Mouse (Mus musculus) brain, embryonic 18.5 days (tissue): ENCODE results near the gene Slc24a1.
A peak's percentile ranks its signal among the peaks of the same experiment; 100 is the strongest.

ENCODE experiments used
- DNase-seq: peaks from one replicate; pipeline ENCODE4 v3.0.0-alpha.2; 2012; ENCODE audit warnings: low read depth, low spot score

Gene Slc24a1

DNA sequence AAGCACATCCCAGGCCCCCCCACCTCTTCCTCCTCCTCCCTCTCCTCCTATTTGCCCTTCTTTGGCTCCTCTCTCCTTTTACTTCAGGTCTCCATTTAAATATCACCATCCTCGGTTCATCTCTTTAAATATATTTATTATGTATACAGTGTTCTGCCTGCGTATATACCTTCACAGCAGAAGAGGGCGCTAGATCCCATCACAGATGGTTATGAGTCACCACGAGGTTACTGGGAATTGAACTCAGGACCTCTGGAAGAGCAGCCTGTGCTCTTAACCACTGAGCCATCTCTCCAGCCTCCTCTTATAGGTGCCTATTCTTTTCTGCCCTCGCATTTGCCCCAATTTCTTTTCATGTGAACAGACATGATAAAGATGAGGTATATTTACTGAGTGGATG lies 13.9 kb downstream of the Slc24a1 start:
- DNase-seq = no peak

GRCm38 (mm10) chr9:64936508-64936907 lies 14.9 kb downstream of the Slc24a1 start:
- no peak for DNase-seq

- no peak for DNase-seq
These were observed 17.2 kb downstream of the Slc24a1 start for GRCm38 (mm10) chr9:64934015-64934754.

DNA sequence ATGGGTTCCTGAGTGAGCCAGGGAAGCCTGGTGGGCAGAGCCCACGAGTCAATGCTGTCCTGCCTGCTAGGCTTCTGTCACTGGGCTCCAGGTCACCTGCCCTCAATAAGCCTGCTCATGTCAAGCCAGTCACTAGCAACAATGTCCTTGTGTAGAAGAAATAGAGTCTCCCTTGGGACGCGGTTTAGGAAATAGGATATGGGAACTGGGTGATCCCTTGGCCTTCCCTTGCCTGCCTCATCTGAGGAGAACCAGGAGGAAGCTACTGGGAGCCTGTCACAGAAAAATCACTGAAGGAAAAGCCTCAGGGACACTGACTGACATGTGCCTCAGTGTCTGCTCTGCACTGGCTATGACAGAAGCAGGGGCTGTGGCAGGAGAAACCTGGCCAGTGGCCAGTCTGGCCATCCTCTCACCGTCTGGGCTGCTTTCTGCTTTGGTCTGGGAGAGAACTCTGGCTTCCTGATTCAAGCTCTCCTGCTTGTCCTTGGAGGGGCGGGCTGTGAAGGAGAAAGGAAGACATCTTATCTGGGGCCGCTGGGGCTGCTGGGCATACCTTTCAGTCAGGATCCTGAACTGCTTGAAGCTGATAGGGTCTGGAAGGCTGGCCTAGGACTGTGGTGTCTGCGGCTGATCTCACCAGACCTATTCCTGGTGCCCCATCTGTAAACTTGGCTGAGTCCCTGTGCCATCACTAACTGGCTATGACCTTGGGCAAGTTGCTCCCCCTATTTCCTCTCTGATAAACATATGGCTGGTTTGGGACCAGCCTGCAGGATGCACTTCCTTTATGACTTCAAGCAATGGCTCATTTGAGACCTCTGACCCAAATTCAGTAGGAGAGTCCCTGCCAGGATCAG lies 19.4 kb downstream of the Slc24a1 start:
- no peak for DNase-seq

GRCm38 (mm10) chr9:64930256-64930655 lies 21.2 kb downstream of the Slc24a1 start:
- DNase-seq = no peak

GRCm38 (mm10) chr9:64926201-64926991 lies 25.0 kb downstream of the Slc24a1 start:
- DNase-seq = no peak

DNA sequence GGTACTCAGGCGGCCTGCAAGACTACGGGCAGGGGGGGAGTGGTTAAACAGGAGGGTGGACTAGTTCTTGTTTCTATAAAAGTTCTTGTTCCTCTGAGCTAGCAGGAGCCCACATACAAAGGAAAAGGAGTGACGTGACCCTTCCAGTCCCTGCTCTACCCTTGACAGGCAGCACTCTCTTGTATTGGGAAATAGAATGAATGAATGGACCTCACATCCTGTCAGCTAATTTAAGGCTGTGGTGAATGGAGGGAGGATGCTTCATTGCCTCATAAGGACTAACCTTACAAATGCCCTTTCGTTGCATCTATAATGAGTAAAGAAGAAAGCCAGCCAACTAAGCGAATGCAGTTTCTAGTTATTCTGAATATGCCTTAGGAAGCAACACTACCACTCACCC lies 25.6 kb downstream of the Slc24a1 start:
- no peak for DNase-seq

DNA sequence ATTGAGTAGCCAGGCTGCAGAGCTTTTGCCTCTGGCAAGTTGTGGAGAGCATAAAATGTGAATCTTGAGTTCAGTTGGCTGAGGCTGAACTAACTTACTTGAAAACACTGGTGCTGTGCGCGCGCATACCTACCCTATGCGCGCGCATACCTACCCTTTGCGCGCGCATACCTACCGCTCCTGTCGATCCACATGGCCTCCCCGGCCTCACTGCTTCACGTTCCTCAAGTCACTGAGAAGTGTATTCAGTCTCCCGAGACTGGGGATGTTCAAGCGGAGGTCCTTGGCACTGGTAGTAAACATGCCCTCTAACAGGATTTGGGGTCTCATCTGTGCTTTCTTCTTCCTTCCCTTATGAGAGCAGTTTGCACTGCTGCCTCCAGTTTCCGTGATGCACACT lies 32.8 kb downstream of the Slc24a1 start:
- no peak for DNase-seq

- DNase-seq = no peak
These were observed 36.8 kb downstream of the Slc24a1 start for GRCm38 (mm10) chr9:64914629-64915028.

DNA sequence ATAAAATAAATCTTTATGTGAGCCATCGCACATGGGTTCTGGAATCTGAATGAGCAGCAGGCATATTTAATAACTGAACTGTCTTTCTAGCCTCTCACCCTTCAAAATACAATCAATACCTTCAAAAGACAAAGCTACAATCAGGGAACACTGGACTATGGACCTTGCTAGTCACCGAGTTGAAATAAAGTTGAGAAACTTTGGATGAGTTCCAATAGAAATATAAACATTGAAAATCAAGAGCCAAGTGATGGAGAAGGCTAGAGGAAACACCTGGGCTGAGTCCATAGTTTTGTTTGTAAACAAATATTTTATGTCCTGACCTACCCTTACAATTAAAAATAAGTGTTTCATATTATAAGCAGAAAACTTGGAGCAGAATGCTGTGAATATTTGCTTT lies 37.4 kb downstream of the Slc24a1 start:
- DNase-seq = no peak

GRCm38 (mm10) chr9:64913406-64913805 lies 38.0 kb downstream of the Slc24a1 start:
- DNase-seq = no peak

DNA sequence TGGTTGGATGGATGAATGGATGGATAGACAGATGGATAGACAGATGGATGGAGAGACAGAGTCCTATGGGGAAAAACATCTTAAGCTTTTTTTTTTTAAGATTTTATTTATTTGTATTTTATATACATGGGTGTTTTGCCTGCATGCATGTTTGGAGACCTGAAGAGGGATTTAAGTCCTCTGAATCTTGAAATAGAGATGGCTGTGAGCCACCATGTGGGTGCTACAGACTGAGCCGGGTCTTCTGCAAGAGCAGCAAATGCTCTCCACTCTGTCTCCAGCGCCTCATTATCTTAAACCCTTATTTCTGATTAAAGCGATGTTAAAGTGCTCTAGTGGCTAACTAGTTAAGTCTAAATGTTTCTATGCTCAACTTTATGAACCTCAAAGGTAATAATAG lies 44.0 kb downstream of the Slc24a1 start:
- no peak for DNase-seq

DNA sequence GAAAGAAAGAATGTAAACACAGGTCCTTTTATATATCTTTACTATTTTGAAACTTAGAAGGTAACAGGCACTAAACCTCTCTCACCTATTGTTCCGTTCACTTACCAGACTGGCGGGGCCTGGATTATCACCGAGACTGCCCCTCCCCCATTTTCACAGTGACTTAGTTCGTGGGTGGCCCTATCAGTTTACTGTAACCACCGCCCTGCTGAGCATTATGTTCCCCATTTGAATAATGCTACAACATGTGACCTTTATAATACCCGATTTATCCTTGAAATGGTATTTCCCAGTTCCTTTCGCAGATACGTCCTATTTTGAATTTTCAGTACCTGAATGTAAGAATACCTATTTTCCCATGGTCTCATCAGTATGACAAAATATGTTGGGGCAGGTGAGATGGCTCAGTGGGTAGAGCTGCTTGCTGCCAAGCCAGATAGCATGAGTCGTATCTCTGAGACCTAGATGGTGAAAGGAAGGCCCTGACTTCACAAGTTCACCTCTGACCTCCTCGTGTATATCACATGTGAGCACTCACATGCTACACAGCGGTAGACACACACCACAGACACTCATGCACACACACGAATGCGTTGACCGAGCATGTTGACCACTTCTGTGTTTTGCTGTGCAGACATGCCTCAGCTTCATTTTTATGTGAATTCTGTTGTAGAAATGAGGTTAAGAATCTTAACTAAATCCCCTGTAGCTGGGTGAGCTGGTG lies 46.3 kb downstream of the Slc24a1 start:
- no peak for DNase-seq

DNA sequence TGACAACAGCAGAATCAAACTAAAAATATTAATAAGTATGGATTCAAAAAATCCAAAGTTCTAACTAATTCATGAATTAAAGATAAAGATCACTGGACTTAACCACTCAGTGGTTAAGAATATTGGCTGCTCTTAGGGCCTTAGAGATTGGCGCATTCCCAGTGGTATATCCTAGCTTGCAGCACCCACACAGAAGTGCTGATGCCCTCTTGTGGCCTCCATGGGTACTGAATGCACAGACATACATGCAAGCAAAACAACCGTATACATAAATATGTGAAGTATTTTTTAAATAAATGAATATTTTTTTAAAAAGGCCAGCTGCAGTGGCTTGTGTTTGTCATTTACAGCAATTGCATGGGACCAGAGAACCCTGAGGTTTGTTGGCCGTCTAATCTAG lies 48.0 kb downstream of the Slc24a1 start:
- DNase-seq = peak; percentile 60

DNA sequence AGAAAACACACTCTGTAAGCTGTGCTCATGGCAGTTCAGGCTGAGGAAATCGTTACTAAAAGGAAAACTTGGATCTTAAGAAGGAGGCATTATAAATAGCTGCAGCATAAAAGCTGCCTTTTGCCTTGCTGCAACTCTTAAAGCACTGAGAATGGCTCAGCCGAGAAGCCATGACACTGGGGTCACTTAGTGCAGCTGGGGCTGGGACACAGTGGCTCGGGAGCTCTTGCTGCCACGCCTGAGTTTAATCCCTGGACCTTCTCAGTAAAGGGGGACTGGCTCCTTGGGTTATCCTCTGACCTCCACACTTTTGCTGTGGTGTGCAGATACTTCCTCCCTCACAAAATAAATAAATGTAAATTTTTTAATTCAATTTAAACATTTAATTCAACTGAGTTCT lies 48.5 kb downstream of the Slc24a1 start:
- DNase-seq = no peak

GRCm38 (mm10) chr9:64896605-64897004 lies 54.8 kb downstream of the Slc24a1 start:
- no peak for DNase-seq

DNA sequence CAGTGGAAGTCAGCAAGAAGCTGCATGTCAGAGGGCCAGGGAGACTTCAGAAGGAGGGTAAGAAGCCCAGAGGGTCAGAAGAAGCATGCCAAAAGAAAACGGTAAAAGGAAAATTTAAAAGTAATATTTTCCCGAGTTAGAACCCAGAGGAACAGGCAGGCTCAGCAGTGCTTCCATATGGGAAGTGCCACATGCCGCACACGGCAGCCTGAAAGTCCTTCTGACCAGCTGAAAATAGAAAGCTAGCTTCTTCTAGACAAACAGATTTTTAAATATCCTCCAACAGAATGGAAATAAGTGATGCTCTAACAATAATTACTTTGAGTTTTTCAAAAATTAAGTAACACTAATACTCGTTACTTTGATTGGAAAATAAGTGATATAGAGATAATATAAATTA lies 65.4 kb downstream of the Slc24a1 start:
- DNase-seq = no peak
